15 mouse cellular contexts compared by ENCODE assay signal in genomic region chr15:30634522-30634921, GRCm38 (mm10).
DNase-seq lines count a peak whose midpoint lies in the region; ATAC-seq lines count a peak whose summit lies in the region.
"Had no signal": no experiment of that assay in that cellular context is flagged by ENCODE, and none has a peak within 500 bp of the region (broad histone marks: within the 10 kb centered on the region; RNA-seq: fewer than 3 reads in every experiment).

No protein-coding gene starts in this region.

- H3K4me2 ChIP-seq in neural tube, embryonic 11.5 days (ENCODE audit: low read depth) = no peak overlapping the region
- H3K4me2 ChIP-seq in hindbrain, embryonic 12.5 days (replicated peaks) = 0 out of 2 replicates have a peak overlapping the region, but pooled peaks have one; percentile 17
- peak overlapping the region; percentile 4; the same call in 1 of the 2 replicates for H3K4me2 ChIP-seq in midbrain, embryonic 13.5 days (replicated peaks)
- H3K4me2 ChIP-seq in liver, embryonic 11.5 days = no peak overlapping the region
- H3K4me2 ChIP-seq: heart, embryonic 15.5 days had no signal

- no peak overlapping the region; the same call in 1 of the 2 replicates for H3K9ac ChIP-seq in neural tube, embryonic 11.5 days (ENCODE audit: low read length)
- H3K9ac ChIP-seq in hindbrain, embryonic 12.5 days = no peak overlapping the region
- H3K9ac ChIP-seq in midbrain, embryonic 13.5 days (replicated peaks) = 0 out of 2 replicates have a peak overlapping the region, but pooled peaks have one; percentile 17
- no peak overlapping the region for H3K9ac ChIP-seq in liver, embryonic 11.5 days (ENCODE audit: low read depth, low read length)
- H3K9ac ChIP-seq: heart, embryonic 15.5 days had no signal

- peak; percentile 44 for DNase-seq in neural tube, embryonic 11.5 days (ENCODE audit: low spot score)
- no peak for DNase-seq in neural tube, embryonic 10.5 days (ENCODE audit: extremely low spot score, low spot score)
- DNase-seq in retina, postnatal 1 day = peak; percentile 64
- no peak for DNase-seq in kidney, postnatal 10 days
- no peak for DNase-seq in liver, embryonic 11.5 days (ENCODE audit: low spot score)
- DNase-seq in cerebellum, postnatal 36 days = no peak
- DNase-seq: adrenal gland, postnatal 14 days; cerebellum, postnatal 25 days; layer of hippocampus, postnatal 36 days; lung, adult 18-20 months had no signal

- H3K36me3 ChIP-seq in neural tube, embryonic 11.5 days (ENCODE audit: control insufficient read depth, insufficient read depth, low read length) = no peaks in the 10 kb centered on the region
- H3K36me3 ChIP-seq in hindbrain, embryonic 12.5 days = no peaks in the 10 kb centered on the region
- no peaks in the 10 kb centered on the region for H3K36me3 ChIP-seq in midbrain, embryonic 13.5 days
- H3K36me3 ChIP-seq in liver, embryonic 11.5 days (ENCODE audit: control insufficient read depth, insufficient read depth, low read length) = no peaks in the 10 kb centered on the region
- H3K36me3 ChIP-seq: G1E; heart, embryonic 15.5 days had no signal

- 0 out of 2 replicates have a peak overlapping the region, but pooled peaks have one; percentile 20 for H3K27ac ChIP-seq in neural tube, embryonic 11.5 days (ENCODE audit: low read depth, low read length)
- H3K27ac ChIP-seq in hindbrain, embryonic 12.5 days = peak overlapping the region; percentile 83
- peak overlapping the region; percentile 82 for H3K27ac ChIP-seq in midbrain, embryonic 13.5 days
- no peak overlapping the region for H3K27ac ChIP-seq in liver, embryonic 11.5 days (ENCODE audit: low read depth, low read length)
- H3K27ac ChIP-seq: heart, embryonic 15.5 days had no signal

- H3K9me3 ChIP-seq in neural tube, embryonic 11.5 days (ENCODE audit: control insufficient read depth, low read length) = no peaks in the 10 kb centered on the region
- no peaks in the 10 kb centered on the region for H3K9me3 ChIP-seq in hindbrain, embryonic 12.5 days (replicated peaks)
- H3K9me3 ChIP-seq in midbrain, embryonic 13.5 days = no peaks in the 10 kb centered on the region
- H3K9me3 ChIP-seq in liver, embryonic 11.5 days (ENCODE audit: control insufficient read depth, low read length) = no peaks in the 10 kb centered on the region
- H3K9me3 ChIP-seq: heart, embryonic 15.5 days had no signal

- H3K4me1 ChIP-seq in neural tube, embryonic 11.5 days (ENCODE audit: control insufficient read depth, insufficient read depth, low read length) = no peaks in the 10 kb centered on the region
- H3K4me1 ChIP-seq in hindbrain, embryonic 12.5 days = peaks cover 9% of the 10 kb centered on the region; the same call in 1 of the 2 replicates
- H3K4me1 ChIP-seq in midbrain, embryonic 13.5 days (replicated peaks) = peaks cover 19% of the 10 kb centered on the region
- no peaks in the 10 kb centered on the region for H3K4me1 ChIP-seq in liver, embryonic 11.5 days (replicated peaks; ENCODE audit: control insufficient read depth, insufficient read depth, low read length)
- H3K4me1 ChIP-seq: heart, embryonic 15.5 days had no signal

- WGBS in neural tube, embryonic 11.5 days = 25% methylated on average over 5 of the region's 5 CpGs
- WGBS in hindbrain, embryonic 12.5 days = 21% methylated on average over 5 of the region's 5 CpGs
- WGBS in midbrain, embryonic 13.5 days = 5% methylated on average over 5 of the region's 5 CpGs
- 76% methylated on average over 5 of the region's 5 CpGs for WGBS in liver, embryonic 11.5 days

- ATAC-seq in neural tube, embryonic 11.5 days (ENCODE audit: insufficient read depth, low FRiP score, low TSS enrichment) = peak; percentile 58
- ATAC-seq in hindbrain, embryonic 12.5 days (ENCODE audit: low FRiP score) = peak; percentile 93
- peak; percentile 94 for ATAC-seq in midbrain, embryonic 13.5 days
- no peak for ATAC-seq in liver, embryonic 11.5 days (replicated peaks; ENCODE audit: low FRiP score)
- ATAC-seq: inflammation-experienced regulatory T-cells, adult 6 months had no signal

- H3K4me3 ChIP-seq in neural tube, embryonic 11.5 days (ENCODE audit: low read depth, low read length) = no peak overlapping the region
- H3K4me3 ChIP-seq in hindbrain, embryonic 12.5 days = no peak overlapping the region
- no peak overlapping the region for H3K4me3 ChIP-seq in midbrain, embryonic 13.5 days (replicated peaks)
- H3K4me3 ChIP-seq in liver, embryonic 11.5 days (ENCODE audit: low read depth, low read length) = no peak overlapping the region
- H3K4me3 ChIP-seq: heart, embryonic 15.5 days had no signal

- no peaks in the 10 kb centered on the region for H3K27me3 ChIP-seq in neural tube, embryonic 11.5 days (ENCODE audit: control insufficient read depth, insufficient read depth, low read length)
- no peaks in the 10 kb centered on the region for H3K27me3 ChIP-seq in hindbrain, embryonic 12.5 days
- H3K27me3 ChIP-seq in midbrain, embryonic 13.5 days = no peaks in the 10 kb centered on the region
- no peaks in the 10 kb centered on the region for H3K27me3 ChIP-seq in liver, embryonic 11.5 days (replicated peaks; ENCODE audit: control insufficient read depth, insufficient read depth, low read length)
- H3K27me3 ChIP-seq: heart, embryonic 15.5 days had no signal

Comparison
In these comparisons a context has a peak if more than half of its experiments do, and no peak if none do; other contexts are left out.
1. DNase-seq: peak in neural tube, embryonic 11.5 days (single experiment) and retina, postnatal 1 day (single experiment); none in neural tube, embryonic 10.5 days (single experiment), kidney, postnatal 10 days (single experiment), liver, embryonic 11.5 days (single experiment) and cerebellum, postnatal 36 days (0 of 2).
2. H3K4me2 ChIP-seq: peak in hindbrain, embryonic 12.5 days (single experiment) and midbrain, embryonic 13.5 days (single experiment); none in neural tube, embryonic 11.5 days (single experiment) and liver, embryonic 11.5 days (single experiment).